Mouse (Mus musculus) hematopoietic multipotent progenitor cell, adult 10-12 weeks (in vitro differentiated cells): ENCODE results near the gene Ybx1. TPM values are rescaled to one million over a fixed set of nuclear protein-coding genes. Genes with fewer than 3 reads are reported as not detected.

Experiments used
- polyA plus RNA-seq: library from polyadenylated mRNA; stranded (reverse); fragments of >175 nt; gene quantifications from 2 replicates; pipeline ENCODE4 v1.2.3, GENCODE M21; 2012; ENCODE audit warnings: low replicate concordance

Ybx1 gene
- polyA plus RNA-seq: 573 and 743 TPM in 2 replicates

GRCm38 (mm10) chr4:119294415-119295133 is at the start of gene Ybx1:
TSS of gene Ybx1 (minus strand) at chr4:119294604.

DNA sequence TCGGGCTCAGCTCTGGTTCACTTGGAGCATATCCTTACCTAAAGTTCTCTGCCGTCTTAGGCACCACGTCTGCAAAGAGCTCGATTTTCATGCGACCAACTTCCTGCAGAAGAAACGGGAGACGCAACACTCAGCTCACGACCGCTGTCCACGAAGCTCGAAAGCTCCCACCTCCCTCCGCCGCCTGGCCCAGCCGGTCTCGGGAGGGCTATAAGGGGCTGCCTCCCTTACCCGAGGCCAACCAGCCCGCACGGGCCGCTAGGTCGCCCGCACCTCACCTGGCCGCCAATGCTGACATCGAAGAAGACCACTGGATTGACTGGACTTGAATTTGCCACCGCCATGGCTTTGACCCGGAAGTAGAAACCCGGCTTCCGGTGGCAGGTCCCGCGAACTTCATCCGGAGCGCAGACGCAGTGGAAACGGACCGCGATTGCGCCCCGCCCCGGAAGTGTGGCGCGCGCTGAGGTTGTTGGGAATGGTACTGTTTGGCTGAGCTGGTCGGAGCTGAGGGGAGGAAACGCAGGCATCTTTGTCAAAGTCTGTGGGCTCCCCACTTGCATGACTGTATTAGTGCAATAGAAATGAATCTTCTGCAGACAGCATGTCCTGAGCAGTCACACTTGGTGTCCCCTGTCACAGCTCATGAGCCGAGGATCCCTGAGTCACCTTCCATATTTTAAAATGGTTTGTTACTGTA is 25.9 kb upstream of the Ybx1 start, which contains the start of gene Ppih:
TSS of gene Ppih (minus strand) at position 416 of the 700 bp plus-strand sequence.

DNA sequence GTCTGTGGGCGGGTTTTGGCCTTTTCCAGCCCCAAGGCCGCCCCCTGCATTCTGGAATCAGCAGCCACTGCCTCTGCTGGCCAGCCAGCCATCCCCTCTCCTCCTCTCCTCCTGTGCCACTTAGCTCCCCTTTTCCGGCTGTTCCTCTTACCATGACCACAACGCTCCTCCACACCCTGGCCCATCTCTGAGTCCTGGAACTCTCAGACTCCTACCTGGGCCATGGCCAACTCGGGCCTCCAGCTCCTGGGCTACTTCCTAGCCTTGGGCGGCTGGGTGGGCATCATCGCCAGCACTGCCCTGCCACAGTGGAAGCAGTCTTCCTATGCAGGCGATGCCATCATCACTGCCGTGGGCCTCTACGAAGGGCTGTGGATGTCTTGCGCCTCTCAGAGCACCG is 39.1 kb downstream of the Ybx1 start, which contains the start of gene Cldn19:
TSS of gene Cldn19 (plus strand) at position 64 of the 400 bp plus-strand sequence.

GRCm38 (mm10) chr4:119232410-119233255 is 61.8 kb downstream of the Ybx1 start, which contains the start of the genes AU022252 and P3h1:
TSS of gene AU022252 (minus strand) at chr4:119232712.
TSS of gene P3h1 (plus strand) at chr4:119232915.

Other genes with a start within 250 kb of the Ybx1 start
- 39.8 and 41.8 TPM in 2 replicates for gene Slc2a1, start 185.9 kb downstream of the Ybx1 start, polyA plus RNA-seq
- 9.6 and 12.2 TPM in 2 replicates for gene Zfp691, start 120.4 kb downstream of the Ybx1 start, polyA plus RNA-seq
- gene Ermap, start 104.6 kb downstream of the Ybx1 start, polyA plus RNA-seq: 1.6 and 40.7 TPM in 2 replicates
- 69.1 and 98.0 TPM in 2 replicates for gene Svbp, start 99.3 kb downstream of the Ybx1 start, polyA plus RNA-seq
- not detected in 2 replicates for gene Tmem269, start 76.4 kb downstream of the Ybx1 start, polyA plus RNA-seq
- gene AU022252, start 61.9 kb downstream of the Ybx1 start, polyA plus RNA-seq: 9.5 and 19.4 TPM in 2 replicates
- 2.5 and 3.6 TPM in 2 replicates for gene P3h1, start 61.7 kb downstream of the Ybx1 start, polyA plus RNA-seq
- gene Cldn19, start 39.2 kb downstream of the Ybx1 start, polyA plus RNA-seq: 0.02 TPM in 1 of 2 replicates, not detected in the other
- gene Ppih, start 25.9 kb upstream of the Ybx1 start, polyA plus RNA-seq: 1.5 and 2.9 TPM in 2 replicates
- gene Ccdc30, start 120.9 kb upstream of the Ybx1 start, polyA plus RNA-seq: 0.85 and 0.96 TPM in 2 replicates
- gene Ppcs, start 127.8 kb upstream of the Ybx1 start, polyA plus RNA-seq: 14.1 and 25.8 TPM in 2 replicates
- gene Zmynd12, start 128.2 kb upstream of the Ybx1 start, polyA plus RNA-seq: 0.18 and 0.21 TPM in 2 replicates
- gene Rimkla, start 198.0 kb upstream of the Ybx1 start, polyA plus RNA-seq: 0.05 and 0.25 TPM in 2 replicates
- gene Foxj3, start 242.4 kb upstream of the Ybx1 start, polyA plus RNA-seq: 13.0 and 14.6 TPM in 2 replicates
- 15.8 and 53.1 TPM in 2 replicates for gene Frg2f1, start 244.9 kb upstream of the Ybx1 start, polyA plus RNA-seq